Mouse (Mus musculus) bone marrow, adult 2 months (tissue): ENCODE results near the gene Rnf144a.

Experiments used
- CTCF ChIP-seq: fragments of 200-500 bp; IDR thresholded peaks from 2 replicates; pipeline ENCODE4 v1.5.1; 2011; ENCODE audit warnings: low read length, control low read depth; ENCODE audit not compliant: control insufficient read depth, insufficient read depth
- POLR2A ChIP-seq: fragments of 200-500 bp; IDR thresholded peaks from 2 replicates; pipeline ENCODE4 v1.6.1; 2011; ENCODE audit warnings: low read depth, mild to moderate bottlenecking, control low read depth, low read length, borderline replicate concordance; ENCODE audit not compliant: control insufficient read depth

GRCm38 (mm10) chr12:26342086-26342485 is 73.0 kb downstream of the Rnf144a start:
- TF ChIP-seq POLR2A (no peak), CTCF (no peak)
